Mouse (Mus musculus): Measurements from ENCODE around the gene Elk1. TPM values are rescaled to one million over a fixed set of nuclear protein-coding genes. Genes with fewer than 3 reads are reported as not detected.

The Elk1 gene
- total and polyA plus RNA-seq, 3 experiments, result 6.1 to 12.5 TPM; not detected in 1

GRCm38 (mm10) chrX:20920844-20921364 lies 29.5 kb downstream of the Elk1 start, which contains the start of gene Syn1 (continued):
- peak; percentile 88 for TF ChIP-seq NRF1 (IDR thresholded peaks at IDR 0.05; ENCODE audit: insufficient read depth, low read depth, low read length, poor library complexity, severe bottlenecking)
- no peak for TF ChIP-seq ZC3H11A (IDR thresholded peaks at IDR 0.05; ENCODE audit: low read depth, low read length)
- TF ChIP-seq GATA1 (IDR thresholded peaks at IDR 0.05; ENCODE audit: low read depth, low read length), result no peak
- TF ChIP-seq EP300 (IDR thresholded peaks at IDR 0.05; ENCODE audit: low read depth in 1 of 2, low read length in 2 of 2), result no peak
- no peak for TF ChIP-seq MEF2A (IDR thresholded peaks at IDR 0.05; ENCODE audit: extremely low read depth, insufficient replicate concordance, low read depth, low read length, poor library complexity, severe bottlenecking)
- no peak for TF ChIP-seq GABPA (IDR thresholded peaks at IDR 0.05; ENCODE audit: low read depth, low read length)
- no peak for TF ChIP-seq ELF1 (IDR thresholded peaks at IDR 0.05; ENCODE audit: low read depth, low read length)
- TF ChIP-seq NELFE (IDR thresholded peaks at IDR 0.05; ENCODE audit: low read depth, low read length), result no peak
- no peak for TF ChIP-seq RCOR1 (IDR thresholded peaks at IDR 0.05; ENCODE audit: low read depth, low read length)
- no peak for TF ChIP-seq UBTF (IDR thresholded peaks at IDR 0.05; ENCODE audit: borderline replicate concordance, insufficient read depth, low read depth, low read length)
- TF ChIP-seq KAT2A (conservative IDR thresholded peaks at IDR 0.05; ENCODE audit: low read depth, low read length), result no peak
- TF ChIP-seq SMC3 (IDR thresholded peaks at IDR 0.05; ENCODE audit: low read depth, low read length), result no peak
- no peak for TF ChIP-seq MYB (IDR thresholded peaks at IDR 0.05; ENCODE audit: low read depth, low read length)
- peak; percentile 67 for TF ChIP-seq CHD2 (IDR thresholded peaks at IDR 0.05; ENCODE audit: low read length)

- no peak overlapping the region for H3K27ac ChIP-seq (ENCODE audit: control insufficient read depth, low read depth, low read length)
- peak overlapping the region; percentile 6; the same call in 1 of the 2 replicates for H3K9ac ChIP-seq (ENCODE audit: control insufficient read depth, low read depth, low read length, poor library complexity, severe bottlenecking)
- peak overlapping the region; percentile 28 to 47; a peak in 3 of 4 replicates for H3K4me3 ChIP-seq (ENCODE audit: control insufficient read depth in 1 of 2, insufficient read depth in 1 of 2, low read depth in 2 of 2, low read length in 2 of 2)
- peaks cover 0 to 2% of the 10 kb centered on the region in 2 experiments; a peak in 1 of 4 replicates for H3K36me3 ChIP-seq (ENCODE audit: control insufficient read depth in 1 of 2, insufficient read depth in 2 of 2, low read length in 2 of 2)
- peak in 1 of 3 experiments; percentile 35; a peak in 1 of 6 replicates for TF ChIP-seq CTCF (IDR thresholded peaks at IDR 0.05 in 2 of 3, conservative IDR thresholded peaks at IDR 0.05 in 1 of 3; ENCODE audit: control insufficient read depth in 1 of 3, insufficient read depth in 1 of 3, low read depth in 2 of 3, low read length in 3 of 3, poor library complexity in 1 of 3, severe bottlenecking in 1 of 3)
- TF ChIP-seq HCFC1 (IDR thresholded peaks at IDR 0.05; ENCODE audit: low read depth, low read length), result no peak
- peak; percentile 23 for DNase-seq (ENCODE audit: low read depth, low spot score)
- H3K27me3 ChIP-seq (ENCODE audit: control insufficient read depth in 1 of 2, insufficient read depth in 2 of 2, low read length in 2 of 2), result peaks cover 16 to 24% of the 10 kb centered on the region in 2 experiments
- no peaks in the 10 kb centered on the region for H3K79me2 ChIP-seq (ENCODE audit: control insufficient read depth, insufficient read depth, low read length, poor library complexity)
- H3K9me3 ChIP-seq (replicated peaks; ENCODE audit: insufficient read depth, low read length), result no peaks in the 10 kb centered on the region
- H3K4me1 ChIP-seq (ENCODE audit: control insufficient read depth in 1 of 2, insufficient read depth in 2 of 2, low read length in 2 of 2), result no peaks in the 10 kb centered on the region
These were observed 30.1 kb downstream of the Elk1 start for GRCm38 (mm10) chrX:20920249-20920843.

GRCm38 (mm10) chrX:20915075-20915474 lies 35.3 kb downstream of the Elk1 start:
- H3K4me3 ChIP-seq (ENCODE audit: control insufficient read depth in 1 of 2, insufficient read depth in 1 of 2, low read depth in 2 of 2, low read length in 2 of 2), result no peak overlapping the region
- no peaks in the 10 kb centered on the region for H3K79me2 ChIP-seq (ENCODE audit: control insufficient read depth, insufficient read depth, low read length, poor library complexity)
- peak; percentile 38 for DNase-seq (ENCODE audit: low read depth, low spot score)
- no peak overlapping the region for H3K27ac ChIP-seq (ENCODE audit: control insufficient read depth, low read depth, low read length)
- H3K9me3 ChIP-seq (replicated peaks; ENCODE audit: insufficient read depth, low read length), result no peaks in the 10 kb centered on the region
- peaks cover 6 to 9% of the 10 kb centered on the region in 2 experiments; a peak in 3 of 4 replicates for H3K4me1 ChIP-seq (ENCODE audit: control insufficient read depth in 1 of 2, insufficient read depth in 2 of 2, low read length in 2 of 2)
- H3K9ac ChIP-seq (ENCODE audit: control insufficient read depth, low read depth, low read length, poor library complexity, severe bottlenecking), result no peak overlapping the region
- H3K36me3 ChIP-seq (ENCODE audit: control insufficient read depth in 1 of 2, insufficient read depth in 2 of 2, low read length in 2 of 2), result peaks cover 0 to 16% of the 10 kb centered on the region in 2 experiments; a peak in 2 of 4 replicates
- peaks cover 10 to 20% of the 10 kb centered on the region in 2 experiments for H3K27me3 ChIP-seq (ENCODE audit: control insufficient read depth in 1 of 2, insufficient read depth in 2 of 2, low read length in 2 of 2)
- TF ChIP-seq CHD2 (IDR thresholded peaks at IDR 0.05; ENCODE audit: low read length), result no peak
- TF ChIP-seq TBP (IDR thresholded peaks at IDR 0.05; ENCODE audit: low read depth, low read length), result no peak
- TF ChIP-seq RAD21 (IDR thresholded peaks at IDR 0.05; ENCODE audit: low read depth, low read length), result no peak
- no peak for TF ChIP-seq NRF1 (IDR thresholded peaks at IDR 0.05; ENCODE audit: insufficient read depth, low read depth, low read length, poor library complexity, severe bottlenecking)
- TF ChIP-seq UBTF (IDR thresholded peaks at IDR 0.05; ENCODE audit: borderline replicate concordance, insufficient read depth, low read depth, low read length), result no peak
- no peak for TF ChIP-seq ETS1 (IDR thresholded peaks at IDR 0.05; ENCODE audit: low read depth, low read length)
- no peak for TF ChIP-seq ZNF384 (IDR thresholded peaks at IDR 0.05; ENCODE audit: low read depth, low read length)
- no peak for TF ChIP-seq ZKSCAN1 (IDR thresholded peaks at IDR 0.05; ENCODE audit: low read depth, low read length)
- TF ChIP-seq TCF12 (IDR thresholded peaks at IDR 0.05; ENCODE audit: low read depth, low read length), result no peak
- TF ChIP-seq E2F4 (IDR thresholded peaks at IDR 0.05; ENCODE audit: borderline replicate concordance, low read depth, low read length), result no peak
- TF ChIP-seq BHLHE40 (IDR thresholded peaks at IDR 0.05; ENCODE audit: borderline replicate concordance, low read depth, low read length), result no peak
- TF ChIP-seq POLR2A (IDR thresholded peaks at IDR 0.05; ENCODE audit: control insufficient read depth in 1 of 2, insufficient read depth in 1 of 2, low read depth in 1 of 2, low read length in 2 of 2, poor library complexity in 1 of 2), result no peak
- TF ChIP-seq MXI1 (IDR thresholded peaks at IDR 0.05; ENCODE audit: low read depth, low read length), result no peak
- no peak for TF ChIP-seq RCOR1 (IDR thresholded peaks at IDR 0.05; ENCODE audit: low read depth, low read length)
- TF ChIP-seq MAZ (IDR thresholded peaks at IDR 0.05; ENCODE audit: low read depth, low read length), result no peak
- no peak for TF ChIP-seq MAX (IDR thresholded peaks at IDR 0.05; ENCODE audit: low read length)

Data from MEL (cell line).